Mouse (Mus musculus): ENCODE measurements at regions not wholly inside any gene's neighbourhood (a gene's known extent, or its start where the extent isn't known, plus 50 kb on each side); places are given as distances from the start of the nearest gene placed in this dataset.
A peak's percentile ranks its signal among the peaks of the same experiment; 100 is the strongest.

DNA sequence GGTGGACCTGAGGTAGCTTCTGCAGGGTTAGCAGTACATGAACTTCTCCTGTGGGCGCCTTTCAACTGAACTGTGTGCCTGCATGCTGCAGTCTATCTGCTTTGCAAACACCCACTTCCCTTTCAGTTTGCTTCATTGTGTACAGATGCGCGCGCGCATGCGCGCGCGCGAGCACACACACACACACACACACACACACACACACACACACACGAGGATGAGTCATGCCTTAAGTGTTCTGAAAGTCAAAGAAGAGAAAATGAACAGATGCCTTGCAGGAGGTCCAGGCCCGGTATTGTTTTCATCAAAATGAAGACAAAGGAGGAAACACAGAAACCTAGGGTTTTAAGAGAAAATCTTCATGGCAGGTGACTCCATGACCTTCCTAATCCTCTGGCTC is 124.3 kb downstream of the Asb1 start:
- whole genome bisulfite sequencing: 94% methylated on average over 12 of the region's 12 CpGs
- H3K27me3 ChIP-seq (ENCODE audit: control insufficient read depth, insufficient read depth, low read length): no peaks in the 10 kb centered on the region
- no peak overlapping the region for H3K9ac ChIP-seq (ENCODE audit: low read depth, low read length)
- no peak overlapping the region for H3K4me3 ChIP-seq (ENCODE audit: low read length)
- H3K27ac ChIP-seq (ENCODE audit: low read depth, low read length): no peak overlapping the region
- no peaks in the 10 kb centered on the region for H3K4me1 ChIP-seq (ENCODE audit: control insufficient read depth, insufficient read depth, low read length)
- H3K9me3 ChIP-seq (ENCODE audit: control insufficient read depth, low read length): no peaks in the 10 kb centered on the region
- no peak for ATAC-seq (ENCODE audit: low FRiP score, low TSS enrichment)
- no peaks in the 10 kb centered on the region for H3K36me3 ChIP-seq (ENCODE audit: control insufficient read depth, insufficient read depth, low read length)
- H3K4me2 ChIP-seq (replicated peaks; ENCODE audit: low read depth, low read length): no peak overlapping the region

DNA sequence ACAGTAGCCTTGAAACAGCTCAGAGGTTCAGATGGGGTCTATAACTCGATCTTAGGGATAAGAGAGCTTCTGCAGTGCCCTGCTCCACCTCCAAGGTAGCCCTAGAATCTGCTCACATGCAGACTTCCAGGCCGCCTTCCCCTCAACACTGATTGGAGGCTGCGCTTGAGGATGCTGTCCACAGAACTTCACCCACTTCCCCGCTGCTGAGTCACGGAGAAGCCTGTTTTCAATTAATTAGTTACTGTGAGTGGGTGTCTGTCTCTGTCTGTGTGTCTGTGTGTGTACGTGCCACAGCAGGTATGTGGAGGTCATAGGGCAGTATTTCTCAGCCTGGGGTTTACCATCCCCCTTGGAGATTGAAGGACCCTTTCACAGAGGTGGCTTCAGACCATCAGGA is 128.2 kb downstream of the Asb1 start:
- H3K4me2 ChIP-seq (replicated peaks; ENCODE audit: low read depth, low read length): no peak overlapping the region
- H3K9ac ChIP-seq (ENCODE audit: low read depth, low read length): no peak overlapping the region
- no peaks in the 10 kb centered on the region for H3K9me3 ChIP-seq (ENCODE audit: control insufficient read depth, low read length)
- WGBS: 56% methylated on average over 6 of the region's 6 CpGs
- H3K4me3 ChIP-seq (ENCODE audit: low read length): no peak overlapping the region
- H3K27me3 ChIP-seq (ENCODE audit: control insufficient read depth, insufficient read depth, low read length): no peaks in the 10 kb centered on the region
- ATAC-seq (ENCODE audit: low FRiP score, low TSS enrichment): no peak
- no peaks in the 10 kb centered on the region for H3K4me1 ChIP-seq (ENCODE audit: control insufficient read depth, insufficient read depth, low read length)
- H3K36me3 ChIP-seq (ENCODE audit: control insufficient read depth, insufficient read depth, low read length): no peaks in the 10 kb centered on the region
- no peak overlapping the region for H3K27ac ChIP-seq (ENCODE audit: low read depth, low read length)

DNA sequence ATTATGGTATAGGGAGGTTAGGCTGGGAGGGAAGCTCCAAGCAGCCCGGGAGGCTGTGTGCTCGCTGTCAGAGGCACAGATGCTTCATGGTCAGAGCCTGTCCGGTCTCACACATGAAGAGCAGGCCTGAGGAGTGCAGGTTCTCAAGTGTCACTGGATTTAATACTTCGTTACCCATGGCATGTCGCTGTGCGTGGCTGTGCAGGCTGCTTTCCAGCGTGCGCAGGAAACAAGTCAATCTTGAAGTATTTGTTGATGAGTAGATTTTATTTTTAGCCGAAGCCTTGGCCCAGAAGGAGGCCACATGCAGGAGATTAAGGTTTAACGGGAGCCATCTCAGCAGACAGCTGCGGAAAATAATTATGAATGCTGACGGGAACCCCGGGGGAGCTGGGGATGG is 130.3 kb upstream of the Twist2 start:
- H3K9ac ChIP-seq (ENCODE audit: low read depth, low read length): no peak overlapping the region
- 45% methylated on average over 13 of the region's 13 CpGs for WGBS
- no peak overlapping the region for H3K4me2 ChIP-seq (replicated peaks; ENCODE audit: low read depth, low read length)
- H3K9me3 ChIP-seq (ENCODE audit: control insufficient read depth, low read length): no peaks in the 10 kb centered on the region
- no peaks in the 10 kb centered on the region for H3K27me3 ChIP-seq (ENCODE audit: control insufficient read depth, insufficient read depth, low read length)
- no peak for ATAC-seq (ENCODE audit: low FRiP score, low TSS enrichment)
- H3K4me1 ChIP-seq (ENCODE audit: control insufficient read depth, insufficient read depth, low read length): no peaks in the 10 kb centered on the region
- H3K36me3 ChIP-seq (ENCODE audit: control insufficient read depth, insufficient read depth, low read length): no peaks in the 10 kb centered on the region
- H3K4me3 ChIP-seq (ENCODE audit: low read length): no peak overlapping the region
- H3K27ac ChIP-seq (ENCODE audit: low read depth, low read length): no peak overlapping the region

DNA sequence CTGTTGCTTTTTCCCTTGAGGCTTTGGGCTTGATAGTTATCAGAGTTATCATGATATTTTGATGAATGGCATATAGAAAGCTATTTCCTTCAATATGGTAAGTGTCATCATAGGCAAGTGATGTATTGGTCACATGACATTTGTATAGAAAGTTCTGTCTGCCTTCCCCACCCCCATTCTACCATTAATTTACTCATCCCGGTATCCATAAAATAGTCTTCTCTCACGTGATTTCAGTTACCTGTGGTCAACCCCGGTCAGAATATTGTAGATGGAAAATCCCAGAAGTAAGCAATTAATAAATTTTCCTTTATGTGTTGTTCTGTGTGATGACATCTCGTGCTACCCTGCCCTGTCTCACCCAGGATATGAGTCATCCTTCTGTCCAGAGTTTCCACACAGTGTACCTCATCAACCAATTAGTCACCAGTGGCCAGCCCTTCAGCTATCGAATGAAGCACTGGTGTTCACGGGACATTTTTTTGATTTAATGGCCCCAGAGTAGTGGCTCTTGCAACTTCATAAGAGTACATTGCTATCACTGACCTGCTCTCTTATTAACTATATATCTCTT is 127.1 kb upstream of the Twist2 start:
- no peaks in the 10 kb centered on the region for H3K36me3 ChIP-seq (ENCODE audit: control insufficient read depth, insufficient read depth, low read length)
- no peak for ATAC-seq (ENCODE audit: low FRiP score, low TSS enrichment)
- H3K27ac ChIP-seq (ENCODE audit: low read depth, low read length): no peak overlapping the region
- no peaks in the 10 kb centered on the region for H3K27me3 ChIP-seq (ENCODE audit: control insufficient read depth, insufficient read depth, low read length)
- 84% methylated on average over 6 of the region's 6 CpGs for WGBS
- H3K4me3 ChIP-seq (ENCODE audit: low read length): no peak overlapping the region
- no peak overlapping the region for H3K9ac ChIP-seq (ENCODE audit: low read depth, low read length)
- no peak overlapping the region for H3K4me2 ChIP-seq (replicated peaks; ENCODE audit: low read depth, low read length)
- no peaks in the 10 kb centered on the region for H3K9me3 ChIP-seq (ENCODE audit: control insufficient read depth, low read length)
- H3K4me1 ChIP-seq (ENCODE audit: control insufficient read depth, insufficient read depth, low read length): 0 out of 2 replicates have a peak, but pooled peaks cover 5% of the 10 kb centered on the region

DNA sequence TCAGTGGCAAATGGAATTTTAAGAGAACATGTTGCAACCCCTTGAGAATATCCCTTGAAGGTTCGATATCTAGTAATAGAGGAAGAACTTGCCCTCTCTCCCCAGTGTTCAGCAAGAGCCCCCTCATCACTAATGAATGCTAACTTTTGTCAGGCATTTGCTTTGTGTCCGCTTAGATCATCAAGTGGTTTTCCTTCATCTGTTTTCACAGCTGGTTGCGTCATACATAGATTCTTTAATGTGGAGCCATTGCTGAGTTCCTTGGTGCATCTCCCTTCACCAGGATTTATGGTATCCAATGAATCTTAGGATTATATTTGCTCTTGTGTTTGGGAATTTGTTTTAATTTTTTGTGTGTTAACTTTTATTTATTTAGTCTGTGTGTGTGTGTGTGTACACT is 124.2 kb upstream of the Twist2 start:
- H3K27ac ChIP-seq (ENCODE audit: low read depth, low read length): no peak overlapping the region
- H3K36me3 ChIP-seq (ENCODE audit: control insufficient read depth, insufficient read depth, low read length): no peaks in the 10 kb centered on the region
- H3K4me3 ChIP-seq (ENCODE audit: low read length): no peak overlapping the region
- WGBS: 72% methylated on average over 3 of the region's 3 CpGs
- ATAC-seq (ENCODE audit: low FRiP score, low TSS enrichment): no peak
- H3K27me3 ChIP-seq (ENCODE audit: control insufficient read depth, insufficient read depth, low read length): no peaks in the 10 kb centered on the region
- H3K4me2 ChIP-seq (replicated peaks; ENCODE audit: low read depth, low read length): no peak overlapping the region
- H3K4me1 ChIP-seq (ENCODE audit: control insufficient read depth, insufficient read depth, low read length): 0 out of 2 replicates have a peak, but pooled peaks cover 5% of the 10 kb centered on the region
- no peaks in the 10 kb centered on the region for H3K9me3 ChIP-seq (ENCODE audit: control insufficient read depth, low read length)
- no peak overlapping the region for H3K9ac ChIP-seq (ENCODE audit: low read depth, low read length)

DNA sequence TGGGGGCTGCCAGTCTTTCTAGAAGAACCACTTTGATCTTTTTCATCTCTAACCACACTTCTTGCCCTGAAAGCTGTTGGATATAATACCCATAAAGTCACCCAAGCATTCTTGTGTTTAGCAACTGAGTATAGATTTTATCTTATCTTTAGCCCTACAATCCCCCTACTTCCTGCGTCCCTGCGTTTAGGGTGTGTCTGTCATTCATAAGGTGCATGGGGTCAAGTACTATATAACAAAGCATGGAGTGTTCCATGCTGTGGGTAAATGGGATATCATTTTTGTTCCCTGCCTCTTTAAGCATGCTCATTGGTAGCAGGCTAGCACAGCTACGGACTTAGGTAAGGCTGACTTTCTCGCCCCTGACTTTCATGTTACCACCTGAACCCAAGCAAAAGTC is 122.5 kb upstream of the Twist2 start:
- Histone ChIP-seq H3K4me3 (ENCODE audit: low read length) (no peak overlapping the region), H3K36me3 (ENCODE audit: control insufficient read depth, insufficient read depth, low read length) (no peaks in the 10 kb centered on the region), H3K9me3 (ENCODE audit: control insufficient read depth, low read length) (0 out of 2 replicates have a peak, but pooled peaks cover 2% of the 10 kb centered on the region), H3K27me3 (ENCODE audit: control insufficient read depth, insufficient read depth, low read length) (no peaks in the 10 kb centered on the region), H3K9ac (ENCODE audit: low read depth, low read length) (no peak overlapping the region), H3K27ac (ENCODE audit: low read depth, low read length) (no peak overlapping the region), H3K4me1 (ENCODE audit: control insufficient read depth, insufficient read depth, low read length) (0 out of 2 replicates have a peak, but pooled peaks cover 5% of the 10 kb centered on the region), H3K4me2 (replicated peaks; ENCODE audit: low read depth, low read length) (no peak overlapping the region)
- ATAC-seq (ENCODE audit: low FRiP score, low TSS enrichment): no peak
- 57% methylated on average over 4 of the region's 4 CpGs for WGBS

DNA sequence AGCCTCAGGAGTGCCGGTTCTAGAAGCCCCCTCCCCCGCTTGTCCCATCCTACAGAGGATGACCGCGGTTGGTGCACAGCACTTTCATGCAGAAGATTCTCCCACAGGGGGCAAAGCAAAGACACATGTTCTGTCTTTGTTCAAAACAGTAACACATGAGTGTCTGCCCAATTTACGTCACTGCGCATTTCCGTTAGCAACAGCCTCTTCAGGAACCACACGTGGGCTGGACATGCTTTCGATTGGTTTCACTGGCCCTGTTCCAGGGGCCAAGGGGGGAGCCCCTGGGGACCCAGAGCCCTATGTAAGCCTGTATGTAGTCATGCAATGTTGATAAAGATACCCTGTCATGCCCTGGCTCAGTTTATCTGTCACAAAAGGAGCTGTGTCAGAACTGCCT is 116.2 kb upstream of the Twist2 start:
- no peaks in the 10 kb centered on the region for H3K36me3 ChIP-seq (ENCODE audit: control insufficient read depth, insufficient read depth, low read length)
- no peaks in the 10 kb centered on the region for H3K27me3 ChIP-seq (ENCODE audit: control insufficient read depth, insufficient read depth, low read length)
- no peak overlapping the region for H3K4me3 ChIP-seq (ENCODE audit: low read length)
- no peak overlapping the region for H3K27ac ChIP-seq (ENCODE audit: low read depth, low read length)
- H3K9me3 ChIP-seq (ENCODE audit: control insufficient read depth, low read length): 0 out of 2 replicates have a peak, but pooled peaks cover 2% of the 10 kb centered on the region
- H3K9ac ChIP-seq (ENCODE audit: low read depth, low read length): no peak overlapping the region
- no peak for ATAC-seq (ENCODE audit: low FRiP score, low TSS enrichment)
- peaks cover 13% of the 10 kb centered on the region; the same call in 1 of the 2 replicates for H3K4me1 ChIP-seq (ENCODE audit: control insufficient read depth, insufficient read depth, low read length)
- WGBS: 50% methylated on average over 9 of the region's 9 CpGs
- H3K4me2 ChIP-seq (replicated peaks; ENCODE audit: low read depth, low read length): no peak overlapping the region

DNA sequence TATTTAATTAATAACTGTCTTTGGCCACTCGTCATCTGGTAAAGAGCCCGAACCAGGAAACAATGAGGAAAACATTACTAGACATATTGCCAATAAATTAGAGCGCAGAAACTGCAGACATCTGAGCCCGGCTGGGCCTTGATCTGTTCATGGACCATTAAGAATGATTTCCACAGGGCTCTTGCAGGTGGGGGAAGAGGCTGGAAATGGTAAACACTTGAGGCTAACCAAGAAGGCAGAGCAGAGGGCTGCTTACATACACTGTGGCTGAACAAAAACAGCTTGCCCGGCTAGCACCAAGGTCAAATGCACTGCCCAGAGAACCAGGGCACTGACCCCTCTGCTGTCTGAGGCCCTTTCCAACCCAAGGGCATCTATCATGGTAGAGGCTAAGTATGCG is 115.5 kb upstream of the Twist2 start:
- Histone ChIP-seq H3K9ac (ENCODE audit: low read depth, low read length) (no peak overlapping the region), H3K27ac (ENCODE audit: low read depth, low read length) (no peak overlapping the region), H3K9me3 (ENCODE audit: control insufficient read depth, low read length) (0 out of 2 replicates have a peak, but pooled peaks cover 2% of the 10 kb centered on the region), H3K36me3 (ENCODE audit: control insufficient read depth, insufficient read depth, low read length) (no peaks in the 10 kb centered on the region), H3K4me2 (replicated peaks; ENCODE audit: low read depth, low read length) (no peak overlapping the region), H3K27me3 (ENCODE audit: control insufficient read depth, insufficient read depth, low read length) (no peaks in the 10 kb centered on the region), H3K4me3 (ENCODE audit: low read length) (no peak overlapping the region), H3K4me1 (ENCODE audit: control insufficient read depth, insufficient read depth, low read length) (peaks cover 13% of the 10 kb centered on the region; the same call in 1 of the 2 replicates)
- WGBS: 15% methylated on average over 6 of the region's 6 CpGs
- ATAC-seq (ENCODE audit: low FRiP score, low TSS enrichment): peak; percentile 82

DNA sequence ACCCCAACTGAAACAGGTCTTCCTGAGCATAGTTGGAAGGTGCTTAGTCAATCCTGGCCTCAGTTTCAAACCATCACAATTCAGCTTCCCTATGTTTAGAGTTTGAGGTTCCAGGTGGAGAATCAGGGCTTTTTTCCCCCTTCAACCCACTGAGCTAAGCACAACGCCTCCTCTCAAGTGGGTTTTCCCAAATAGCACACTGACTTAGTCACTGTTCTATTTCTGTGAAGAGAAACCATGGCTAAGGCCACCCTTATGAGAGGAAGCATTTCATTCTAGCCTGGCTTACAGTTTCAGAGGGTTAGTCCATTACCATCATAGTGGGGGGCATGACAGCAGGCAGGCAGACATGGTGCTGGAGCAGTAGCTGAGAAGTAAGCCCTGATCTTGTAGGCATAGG is 109.7 kb upstream of the Twist2 start:
- Histone ChIP-seq H3K9ac (ENCODE audit: low read depth, low read length) (no peak overlapping the region), H3K9me3 (ENCODE audit: control insufficient read depth, low read length) (no peaks in the 10 kb centered on the region), H3K4me2 (replicated peaks; ENCODE audit: low read depth, low read length) (no peak overlapping the region), H3K36me3 (ENCODE audit: control insufficient read depth, insufficient read depth, low read length) (no peaks in the 10 kb centered on the region), H3K4me3 (ENCODE audit: low read length) (no peak overlapping the region), H3K27me3 (ENCODE audit: control insufficient read depth, insufficient read depth, low read length) (no peaks in the 10 kb centered on the region), H3K4me1 (ENCODE audit: control insufficient read depth, insufficient read depth, low read length) (no peaks in the 10 kb centered on the region), H3K27ac (ENCODE audit: low read depth, low read length) (no peak overlapping the region)
- no peak for ATAC-seq (ENCODE audit: low FRiP score, low TSS enrichment)
- 89% methylated on average over 1 of the region's 1 CpGs for WGBS
